Mouse (Mus musculus) kidney, adult 2 months (tissue): ENCODE results near the gene Plscr1. TPM values are rescaled to one million over a fixed set of nuclear protein-coding genes. Genes with fewer than 3 reads are reported as not detected.

ENCODE experiments used
- DNase-seq: peaks from one replicate; pipeline ENCODE4 v3.0.0; 2021
- H3K27ac ChIP-seq: fragments of 200-500 bp; 2 replicates; pipeline ENCODE4 v1.5.1; 2012; ENCODE audit warnings: low read depth, low read length, control low read depth, inconsistent platforms; ENCODE audit not compliant: insufficient read depth
- H3K27me3 ChIP-seq: fragments of 200-500 bp; replicated peaks from 2 replicates; pipeline ENCODE4 v1.6.1; 2012; ENCODE audit warnings: mild to moderate bottlenecking, moderate library complexity, low read length, inconsistent platforms; ENCODE audit not compliant: control insufficient read depth, insufficient read depth
- H3K36me3 ChIP-seq: fragments of 200-500 bp; 2 replicates; pipeline ENCODE4 v1.6.1; 2012; ENCODE audit warnings: mild to moderate bottlenecking, moderate library complexity, low read length, inconsistent platforms; ENCODE audit not compliant: control insufficient read depth, insufficient read depth
- H3K4me1 ChIP-seq: fragments of 200-500 bp; 2 replicates; pipeline ENCODE4 v1.6.1; 2011; ENCODE audit warnings: low read length; ENCODE audit not compliant: control insufficient read depth, insufficient read depth
- H3K4me3 ChIP-seq: fragments of 200-500 bp; 2 replicates; pipeline ENCODE4 v1.5.1; 2011; ENCODE audit warnings: mild to moderate bottlenecking, low read depth, low read length, control low read depth; ENCODE audit not compliant: insufficient read depth
- CTCF ChIP-seq: fragments of 200-500 bp; conservative IDR thresholded peaks from 2 replicates; pipeline ENCODE4 v1.5.1; 2011; ENCODE audit warnings: low read depth, mild to moderate bottlenecking, control low read depth, low read length, moderate library complexity, mixed read lengths; ENCODE audit not compliant: insufficient read depth, insufficient read length
- POLR2A ChIP-seq: fragments of 200-500 bp; IDR thresholded peaks from one replicate; pipeline ENCODE4 v1.6.1; 2011; ENCODE audit warnings: low read depth, low read length, control low read depth
- WGBS: fragments of 180-500 bp; shearing (Covaris S2); methylation state at CpG from one replicate; pipeline ENCODE4 v1.1.7; 2018; 5-methylcytosine and 5-hydroxymethylcytosine counted together
- polyA plus RNA-seq: library from polyadenylated mRNA; depleted of rRNA; stranded (reverse); fragments of >200 nt; gene quantifications from 2 replicates; pipeline ENCODE4 v1.2.3, GENCODE M21; 2012

The Plscr1 gene
- polyA plus RNA-seq, 1 experiment = 21.7 TPM

- TF ChIP-seq CTCF (no peak), POLR2A (no peak)
- Histone ChIP-seq H3K27me3 (no peaks in the 10 kb centered on the region), H3K4me3 (no peak overlapping the region), H3K27ac (no peak overlapping the region), H3K4me1 (no peaks in the 10 kb centered on the region), H3K36me3 (no peaks in the 10 kb centered on the region)
- DNase-seq = no peak
- WGBS = 37% methylated on average over 2 of the region's 2 CpGs
Measured at GRCm38 (mm10) chr9:92229833-92230205, 19.7 kb upstream of the Plscr1 start.

- H3K4me1 ChIP-seq = no peaks in the 10 kb centered on the region
- TF ChIP-seq POLR2A (no peak), CTCF (no peak)
- no peak overlapping the region for H3K27ac ChIP-seq
- WGBS = 91% methylated on average over 11 of the region's 11 CpGs
- no peak overlapping the region for H3K4me3 ChIP-seq
- no peaks in the 10 kb centered on the region for H3K36me3 ChIP-seq
- DNase-seq = no peak
- no peaks in the 10 kb centered on the region for H3K27me3 ChIP-seq
Measured at GRCm38 (mm10) chr9:92234901-92235458, 14.6 kb upstream of the Plscr1 start.

- Histone ChIP-seq H3K4me3 (no peak overlapping the region), H3K4me1 (peaks cover 4% of the 10 kb centered on the region), H3K36me3 (no peaks in the 10 kb centered on the region), H3K27ac (no peak overlapping the region), H3K27me3 (no peaks in the 10 kb centered on the region)
- no peak for TF ChIP-seq POLR2A
- no peak for TF ChIP-seq CTCF
- DNase-seq = no peak
- WGBS = 73% methylated on average over 7 of the region's 7 CpGs
Measured at GRCm38 (mm10) chr9:92248773-92249446, 640 bp upstream of the Plscr1 start.

GRCm38 (mm10) chr9:92249987-92250772 lies 630 bp downstream of the Plscr1 start:
- Histone ChIP-seq H3K4me1 (peaks cover 7% of the 10 kb centered on the region), H3K27ac (peak overlapping the region; percentile 99), H3K4me3 (peak overlapping the region; percentile 92), H3K27me3 (no peaks in the 10 kb centered on the region), H3K36me3 (no peaks in the 10 kb centered on the region)
- TF ChIP-seq CTCF = no peak
- TF ChIP-seq POLR2A = peak; percentile 56
- peak; percentile 95 for DNase-seq
- WGBS = under 1% methylated on average over 40 of the region's 40 CpGs

DNA sequence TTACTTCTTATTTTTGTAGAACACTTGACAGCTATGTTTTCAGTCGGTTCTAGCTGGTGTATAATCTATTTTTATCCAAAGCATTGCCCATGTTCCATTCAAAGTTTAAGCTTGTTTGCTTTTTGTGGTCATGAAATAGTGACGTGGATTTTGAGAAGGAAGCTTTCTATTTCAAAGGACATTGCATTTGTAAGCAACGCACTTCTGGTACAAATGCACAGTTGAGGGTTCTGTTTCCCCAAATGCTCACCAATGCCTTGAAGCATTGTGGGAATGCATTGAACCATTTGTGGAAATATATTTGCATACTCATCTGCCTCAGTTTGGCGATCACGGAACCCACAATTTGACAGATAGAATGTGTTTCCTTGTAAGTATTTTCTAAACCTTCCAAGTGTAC lies 3.2 kb downstream of the Plscr1 start:
- Histone ChIP-seq H3K4me3 (no peak overlapping the region), H3K27me3 (no peaks in the 10 kb centered on the region), H3K36me3 (no peaks in the 10 kb centered on the region), H3K4me1 (peaks cover 7% of the 10 kb centered on the region), H3K27ac (peak overlapping the region; percentile 56; the same call in 1 of the 2 replicates)
- DNase-seq = no peak
- 67% methylated on average over 5 of the region's 5 CpGs for WGBS
- no peak for TF ChIP-seq CTCF
- TF ChIP-seq POLR2A = no peak

DNA sequence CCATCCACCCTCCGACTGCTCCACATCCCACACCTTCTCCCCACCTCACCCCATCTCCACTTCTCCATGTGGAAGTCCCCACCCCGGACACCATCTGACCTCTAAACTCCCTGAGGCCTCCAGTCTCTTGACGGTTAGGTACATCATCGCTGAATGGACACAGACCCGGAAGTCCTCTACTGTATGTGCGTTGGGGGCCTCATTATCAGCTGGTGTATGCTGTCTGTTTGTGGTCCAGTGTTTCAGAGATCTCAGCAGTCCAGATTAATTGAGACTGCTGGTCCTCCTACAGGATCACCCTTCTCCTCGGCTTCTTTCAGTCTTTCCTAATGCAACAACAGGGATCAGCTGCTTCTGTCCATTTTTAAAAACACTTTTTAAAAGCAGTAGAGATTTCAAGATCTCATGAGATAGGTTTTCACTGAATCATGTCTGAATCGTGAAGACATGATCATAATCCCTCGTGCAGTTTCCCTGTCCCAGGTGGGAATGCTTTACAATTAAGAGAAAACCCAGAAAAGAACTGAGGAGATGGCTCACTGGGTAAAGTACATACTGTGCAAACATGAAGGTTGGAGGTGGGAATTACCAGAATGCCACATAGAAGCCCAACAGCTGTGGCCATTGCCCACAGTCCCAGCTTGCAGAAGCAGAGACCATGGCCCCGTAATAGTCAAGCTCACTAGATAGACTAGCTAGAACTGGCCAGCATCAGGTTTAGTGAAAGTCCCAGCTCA lies 4.2 kb downstream of the Plscr1 start:
- peaks cover 7% of the 10 kb centered on the region for H3K4me1 ChIP-seq
- no peak overlapping the region; the same call in 1 of the 2 replicates for H3K4me3 ChIP-seq
- no peak for DNase-seq
- no peak for TF ChIP-seq POLR2A
- TF ChIP-seq CTCF = no peak
- H3K36me3 ChIP-seq = no peaks in the 10 kb centered on the region
- WGBS = 85% methylated on average over 10 of the region's 10 CpGs
- no peak overlapping the region for H3K27ac ChIP-seq
- no peaks in the 10 kb centered on the region for H3K27me3 ChIP-seq
